Mouse (Mus musculus) c-Kit-positive CD71-positive TER-119-positive erythroid progenitor cells, embryonic 14.5 days (primary cell): ENCODE data around the gene Hist2h3c2.
"Not testable (repeated sequence)": the region's sequence is repeated elsewhere in the genome, so short reads cannot be mapped to it uniquely, and the experiment has no call there.

ENCODE experiments used
- DNase-seq: peaks from one replicate; pipeline ENCODE4 v3.0.0-alpha.2; 2013; ENCODE audit warnings: low spot score

Hist2h3c2 gene

GRCm38 (mm10) chr3:96235836-96236235, 3.1 kb downstream of the Hist2h3c2 start:
- DNase-seq: no peak

- DNase-seq: no peak
Observed at GRCm38 (mm10) chr3:96234914-96235313, 4.0 kb downstream of the Hist2h3c2 start.

- no peak for DNase-seq
Observed at GRCm38 (mm10) chr3:96231758-96232120, 7.2 kb downstream of the Hist2h3c2 start.

GRCm38 (mm10) chr3:96230910-96231757, 7.8 kb downstream of the Hist2h3c2 start:
- no peak for DNase-seq

GRCm38 (mm10) chr3:96230404-96230803, 8.5 kb downstream of the Hist2h3c2 start:
- no peak for DNase-seq

GRCm38 (mm10) chr3:96228828-96229227, 10.1 kb downstream of the Hist2h3c2 start:
- DNase-seq: no peak

DNA sequence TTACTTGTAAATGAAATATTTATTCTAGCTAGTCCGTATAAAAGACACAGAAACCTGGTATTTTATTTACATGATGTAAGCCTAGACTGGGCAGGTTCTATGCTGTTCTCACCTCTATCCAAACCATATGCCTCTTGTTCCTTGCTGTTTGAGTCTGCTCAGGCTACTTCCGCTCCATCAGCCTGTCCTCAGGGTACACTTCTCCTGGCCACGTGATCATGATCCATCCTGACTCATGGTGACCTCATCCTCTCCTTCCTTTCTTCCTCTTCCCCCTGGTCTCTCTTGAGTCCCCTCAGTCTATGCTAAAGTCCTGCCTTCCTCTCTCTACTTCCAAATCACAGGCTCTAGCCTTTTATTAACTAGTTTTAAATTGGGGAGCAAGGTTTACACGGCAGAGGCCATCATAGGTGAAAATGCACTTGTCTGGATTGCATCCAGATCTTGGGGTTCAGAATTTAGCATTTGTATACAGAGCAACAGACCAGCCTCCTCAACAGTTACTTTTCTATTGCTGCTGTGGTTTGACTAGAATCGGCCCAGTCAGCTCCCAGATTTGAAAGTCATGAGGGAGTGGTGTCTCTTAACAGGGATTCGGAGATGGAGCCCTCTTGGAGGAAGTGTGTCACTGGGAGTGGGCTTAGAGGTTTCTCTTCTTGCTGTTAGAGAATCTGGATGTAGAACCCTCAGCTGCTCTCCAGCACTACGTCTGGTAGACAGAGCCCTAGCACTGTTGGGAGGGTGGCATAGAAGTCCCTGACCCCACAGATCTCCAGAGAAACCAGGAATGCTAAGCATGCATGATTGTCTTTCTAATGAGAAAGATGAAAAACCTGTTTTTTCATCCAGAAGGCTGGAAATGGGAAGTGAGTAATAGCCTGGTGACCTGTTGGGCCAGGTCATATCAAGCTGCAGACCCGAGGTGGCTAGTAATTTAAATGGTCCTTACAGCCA, 12.0 kb downstream of the Hist2h3c2 start:
- DNase-seq: no peak

- peak; percentile 35 for DNase-seq
Observed at GRCm38 (mm10) chr3:96225421-96225820, 13.5 kb downstream of the Hist2h3c2 start.

DNA sequence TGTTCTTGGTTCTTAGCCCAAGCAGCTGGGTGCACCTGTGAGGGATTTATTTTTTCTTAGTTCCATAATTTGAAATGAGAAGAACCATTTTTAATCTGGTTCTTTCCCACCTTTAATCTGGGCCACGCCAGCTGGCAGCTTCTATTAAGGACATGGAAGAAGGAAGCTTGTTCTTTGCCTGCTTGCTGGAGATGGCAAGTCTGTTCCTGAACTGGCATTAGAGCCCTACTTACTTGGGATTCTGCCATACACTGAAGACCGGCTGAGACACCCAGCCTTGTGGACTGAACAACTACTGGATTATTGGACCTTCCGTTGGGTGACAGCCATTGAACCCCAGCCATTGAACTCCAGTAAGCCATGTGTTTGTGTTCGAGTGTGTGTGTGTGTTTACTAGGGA, 16.2 kb downstream of the Hist2h3c2 start:
- DNase-seq: no peak

- peak; percentile 54 for DNase-seq
Observed at GRCm38 (mm10) chr3:96221640-96222038, 17.3 kb downstream of the Hist2h3c2 start.

- peak; percentile 99 for DNase-seq
Observed at GRCm38 (mm10) chr3:96220765-96221639, 17.9 kb downstream of the Hist2h3c2 start, which contains the start of the genes Hist2h2ac and Hist2h2be. Hist2h2ac (minus strand) TSS chr3:96220880. Hist2h2be (plus strand) TSS chr3:96221119.

DNA sequence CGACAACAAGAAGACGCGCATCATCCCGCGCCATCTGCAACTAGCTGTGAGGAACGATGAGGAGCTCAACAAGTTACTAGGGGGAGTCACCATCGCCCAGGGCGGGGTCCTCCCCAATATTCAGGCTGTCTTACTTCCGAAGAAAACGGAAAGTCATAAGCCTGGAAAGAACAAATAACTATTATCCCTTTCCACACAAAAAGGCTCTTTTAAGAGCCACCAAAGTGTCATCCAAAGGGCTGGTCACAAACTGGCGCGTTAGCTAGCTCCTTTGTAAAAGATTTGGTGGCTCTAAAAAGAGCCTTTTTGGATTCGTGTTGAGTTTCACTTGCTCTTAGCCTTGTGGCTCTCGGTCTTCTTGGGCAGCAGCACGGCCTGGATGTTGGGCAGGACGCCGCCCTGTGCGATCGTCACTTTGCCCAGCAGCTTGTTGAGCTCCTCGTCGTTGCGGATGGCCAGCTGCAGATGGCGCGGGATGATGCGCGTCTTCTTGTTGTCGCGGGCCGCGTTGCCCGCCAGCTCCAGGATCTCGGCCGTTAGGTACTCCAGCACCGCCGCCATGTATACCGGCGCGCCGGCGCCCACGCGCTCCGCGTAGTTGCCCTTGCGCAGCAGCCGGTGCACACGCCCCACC, 18.7 kb downstream of the Hist2h3c2 start:
- peak; percentile 65 for DNase-seq

DNA sequence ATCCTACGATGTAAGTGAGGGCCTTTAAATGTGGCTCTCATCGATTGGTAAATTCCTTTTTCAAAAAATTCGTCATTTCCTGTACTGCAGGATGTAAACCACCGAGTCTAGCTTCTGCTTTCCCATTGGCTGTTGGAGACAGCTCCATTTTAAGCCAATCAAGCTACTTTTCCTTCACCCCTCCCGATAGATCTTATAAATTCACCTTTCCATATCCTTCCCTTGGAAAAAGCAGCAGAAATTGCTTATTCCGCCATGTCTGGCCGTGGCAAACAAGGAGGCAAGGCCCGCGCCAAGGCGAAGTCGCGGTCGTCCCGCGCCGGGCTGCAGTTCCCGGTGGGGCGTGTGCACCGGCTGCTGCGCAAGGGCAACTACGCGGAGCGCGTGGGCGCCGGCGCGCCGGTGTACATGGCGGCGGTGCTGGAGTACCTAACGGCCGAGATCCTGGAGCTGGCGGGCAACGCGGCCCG, 19.2 kb downstream of the Hist2h3c2 start, which contains the start of the genes Bola1 and Hist2h2ab:
TSS of gene Bola1 (minus strand) at position 49 of the 470 bp plus-strand sequence.
TSS of gene Hist2h2ab (plus strand) at position 205 of the 470 bp plus-strand sequence.
- DNase-seq: peak; percentile 83

DNA sequence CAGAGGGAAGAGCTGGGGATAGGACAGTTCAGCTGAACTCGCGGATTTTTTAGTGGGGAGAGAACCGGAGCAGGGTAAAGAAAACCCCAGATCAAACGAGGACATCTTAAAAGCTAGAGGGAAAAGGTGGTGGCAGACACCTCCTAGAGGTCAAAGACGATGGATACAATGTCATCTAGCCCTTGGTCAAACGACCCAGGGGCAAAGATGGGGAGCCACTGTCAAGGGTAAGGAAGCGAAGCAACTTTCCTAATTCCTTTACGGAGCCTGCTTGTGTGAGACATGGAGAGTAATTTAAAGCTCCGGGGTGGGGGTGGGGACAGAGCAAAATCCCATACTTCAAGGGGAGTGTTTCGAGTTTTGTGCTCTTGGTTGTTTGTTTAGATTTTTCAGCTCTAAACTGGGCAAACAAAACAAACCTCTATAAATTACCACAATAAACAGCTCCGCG, 19.7 kb downstream of the Hist2h3c2 start:
- DNase-seq: no peak

- DNase-seq: no peak
Observed at GRCm38 (mm10) chr3:96209242-96209641, 29.7 kb downstream of the Hist2h3c2 start.

DNA sequence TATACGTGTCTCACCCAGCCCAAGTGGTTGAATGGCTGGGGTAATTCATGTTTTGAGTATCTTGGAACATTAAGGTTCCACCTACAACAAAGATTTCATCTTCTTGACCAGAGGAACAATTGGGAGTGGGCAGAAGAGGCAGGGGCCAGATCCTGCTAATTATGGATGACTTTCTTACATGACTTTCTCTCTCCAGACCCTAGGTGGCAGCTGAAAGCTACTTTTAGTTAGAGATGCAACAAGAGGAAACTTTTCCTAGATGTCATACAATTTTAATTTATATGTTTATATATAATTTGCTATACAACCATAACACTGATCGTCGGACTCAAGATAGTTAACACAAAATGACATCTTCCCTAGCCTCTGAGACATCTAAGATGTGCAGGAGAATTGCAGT, 31.1 kb downstream of the Hist2h3c2 start:
- no peak for DNase-seq

GRCm38 (mm10) chr3:96199731-96200130, 39.2 kb downstream of the Hist2h3c2 start:
- DNase-seq: no peak

GRCm38 (mm10) chr3:96198601-96199251, 40.2 kb downstream of the Hist2h3c2 start:
- DNase-seq: not testable (repeated sequence)

- peak; percentile 49 for DNase-seq
Observed at GRCm38 (mm10) chr3:96198181-96198580, 40.7 kb downstream of the Hist2h3c2 start.

DNA sequence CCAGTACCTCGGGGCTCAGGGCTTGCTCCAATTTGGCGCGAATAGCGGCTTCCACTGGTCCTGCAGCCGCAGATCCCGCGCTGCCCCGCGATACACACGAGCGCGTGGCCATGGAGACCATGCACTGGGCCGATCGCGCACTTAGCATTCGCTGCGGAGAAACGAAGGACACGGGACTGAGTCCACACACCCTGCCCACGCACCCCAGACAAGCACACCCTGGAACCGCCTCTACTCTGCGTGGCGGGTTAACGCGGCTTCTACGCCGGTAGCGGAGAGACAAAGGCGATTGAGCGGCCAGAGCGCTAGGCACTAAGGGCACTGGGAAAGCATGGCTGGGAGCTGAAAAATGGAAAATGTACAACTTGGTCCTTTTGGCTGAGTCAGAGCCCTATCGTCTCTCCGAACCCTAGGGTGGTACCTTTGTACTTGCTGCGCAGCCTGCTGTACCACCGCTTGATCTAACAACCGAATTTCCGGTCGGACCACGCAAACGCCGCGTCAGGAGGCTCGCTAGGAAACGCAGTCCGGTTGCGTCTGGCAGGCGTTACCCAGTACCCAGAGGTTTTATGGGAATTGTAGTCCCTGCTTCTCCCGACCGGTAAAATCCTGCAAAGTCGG, 41.7 kb downstream of the Hist2h3c2 start:
- peak; percentile 81 for DNase-seq
